Mouse (Mus musculus): ENCODE measurements around the gene Schip1. TPM values are rescaled to one million over a fixed set of nuclear protein-coding genes. Genes with fewer than 3 reads are reported as not detected.

Schip1 gene
- polyA plus RNA-seq, 1 experiment: not detected

- TF ChIP-seq GATA1 (IDR thresholded peaks at IDR 0.05; ENCODE audit: low read length): no peak
Measured at GRCm38 (mm10) chr3:68296752-68297151, 232.2 kb downstream of the Schip1 start.

DNA sequence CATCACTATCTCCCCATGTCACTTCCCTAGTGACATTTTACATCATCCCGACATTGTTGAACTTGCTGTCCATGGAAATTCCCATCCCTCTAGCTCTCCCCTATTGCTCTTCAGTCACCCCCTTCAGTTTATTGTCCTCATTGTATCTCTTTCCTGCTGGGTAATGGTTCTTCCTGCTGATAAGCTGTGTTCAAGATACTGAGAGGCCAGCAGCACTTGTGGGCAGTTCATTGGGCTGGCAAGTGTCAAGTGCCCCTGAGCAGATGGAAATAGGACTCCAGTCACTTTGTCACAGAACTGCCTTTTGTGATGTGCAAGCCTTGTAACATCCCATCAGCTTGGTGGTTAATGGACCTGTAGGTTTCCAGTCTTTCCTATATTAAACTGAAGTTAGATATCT is 241.0 kb downstream of the Schip1 start:
- no peak for TF ChIP-seq GATA1 (IDR thresholded peaks at IDR 0.05; ENCODE audit: low read length)

- no peak for TF ChIP-seq GATA1 (IDR thresholded peaks at IDR 0.05; ENCODE audit: low read length)
Measured at GRCm38 (mm10) chr3:68306726-68307125, 242.1 kb downstream of the Schip1 start.

DNA sequence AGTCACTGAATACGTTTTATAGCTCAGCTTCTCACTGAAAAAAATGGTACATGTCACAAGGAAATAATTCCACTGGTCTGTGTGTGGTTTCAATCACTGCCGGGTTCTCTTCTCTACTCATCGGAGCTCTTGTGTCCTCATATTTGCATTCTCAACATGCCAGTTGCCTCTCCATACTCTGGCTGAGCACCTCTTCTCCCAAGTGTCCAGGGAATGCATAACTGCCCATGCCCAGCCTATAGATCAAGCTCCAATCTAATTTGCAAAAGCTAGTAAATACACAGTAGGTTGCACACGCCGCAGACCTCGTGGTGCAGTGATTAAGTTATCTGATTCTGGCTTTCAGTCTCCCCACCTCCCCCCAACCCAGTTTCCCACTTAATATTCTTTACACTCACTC is 261.0 kb downstream of the Schip1 start:
- no peak for TF ChIP-seq GATA1 (IDR thresholded peaks at IDR 0.05; ENCODE audit: low read length)

DNA sequence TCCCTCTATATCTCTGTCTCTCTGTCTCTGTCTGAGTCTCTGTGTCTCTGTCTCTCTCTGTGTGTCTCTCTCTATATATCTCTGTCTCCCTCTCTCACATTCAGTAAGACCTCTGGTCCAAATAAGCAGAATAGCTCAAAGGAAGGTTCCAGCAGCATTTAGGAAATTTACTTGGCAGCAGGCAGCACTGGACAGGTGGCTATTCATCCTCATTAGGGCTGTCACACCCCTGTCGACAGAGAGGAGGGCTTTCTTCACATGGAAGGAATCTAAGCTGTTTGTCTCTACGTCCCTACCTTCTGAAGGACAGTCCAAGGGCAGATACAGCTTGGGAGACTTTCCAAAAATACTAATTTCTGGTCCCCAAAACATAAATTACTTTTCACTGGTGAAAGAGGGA is 267.9 kb downstream of the Schip1 start:
- TF ChIP-seq GATA1 (IDR thresholded peaks at IDR 0.05; ENCODE audit: low read length): no peak

DNA sequence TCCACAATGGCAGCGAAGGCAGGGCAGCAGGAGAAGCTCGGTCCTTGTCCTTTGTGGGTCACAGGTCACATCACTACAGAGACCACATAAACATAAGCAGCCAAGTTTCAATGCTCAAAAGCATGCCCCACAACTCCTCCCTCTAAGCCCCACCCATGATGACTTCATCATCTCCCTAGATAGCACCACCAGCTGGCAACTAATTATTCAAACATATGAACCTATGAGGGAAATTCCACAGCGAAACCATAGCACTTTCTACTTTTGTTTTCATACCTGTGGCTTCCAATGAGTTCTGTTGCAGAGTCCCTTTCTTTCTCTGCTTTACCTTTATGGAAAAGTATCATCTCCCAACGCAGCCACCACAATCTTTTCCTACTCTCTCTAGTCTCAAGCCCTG is 270.9 kb downstream of the Schip1 start:
- TF ChIP-seq GATA1 (IDR thresholded peaks at IDR 0.05; ENCODE audit: low read length): no peak

DNA sequence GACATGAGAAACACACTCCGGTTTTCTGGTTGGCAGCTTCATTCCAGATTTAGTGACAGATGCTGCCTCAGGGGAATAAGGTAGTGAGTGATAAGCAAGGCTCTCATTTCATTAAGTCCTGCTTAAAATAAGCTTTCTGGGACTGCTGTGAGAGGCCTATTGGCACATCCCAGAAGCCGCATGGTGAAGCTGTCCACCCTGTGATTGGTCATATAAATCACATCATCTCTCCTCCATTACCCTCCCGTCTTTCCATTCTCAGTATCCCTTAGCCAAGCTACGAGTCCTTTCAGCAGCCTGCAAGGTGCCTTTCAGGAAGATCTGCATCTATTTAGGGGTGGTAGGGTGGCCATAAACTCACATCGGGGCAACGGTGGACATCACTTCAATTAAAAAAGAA is 286.0 kb downstream of the Schip1 start:
- TF ChIP-seq GATA1 (IDR thresholded peaks at IDR 0.05; ENCODE audit: low read length): no peak

GRCm38 (mm10) chr3:68351461-68351860 is 286.9 kb downstream of the Schip1 start:
- TF ChIP-seq GATA1 (IDR thresholded peaks at IDR 0.05; ENCODE audit: low read length): no peak

GRCm38 (mm10) chr3:68352961-68353360 is 288.4 kb downstream of the Schip1 start:
- no peak for TF ChIP-seq GATA1 (IDR thresholded peaks at IDR 0.05; ENCODE audit: low read length)

- TF ChIP-seq GATA1 (IDR thresholded peaks at IDR 0.05; ENCODE audit: low read length): no peak
Measured at GRCm38 (mm10) chr3:68353492-68353891, 288.9 kb downstream of the Schip1 start.

- no peak for TF ChIP-seq GATA1 (IDR thresholded peaks at IDR 0.05; ENCODE audit: low read length)
Measured at GRCm38 (mm10) chr3:68356516-68356915, 291.9 kb downstream of the Schip1 start.

GRCm38 (mm10) chr3:68368029-68368428 is 303.4 kb downstream of the Schip1 start:
- no peak for TF ChIP-seq GATA1 (IDR thresholded peaks at IDR 0.05; ENCODE audit: low read length)

- TF ChIP-seq GATA1 (IDR thresholded peaks at IDR 0.05; ENCODE audit: low read length): no peak
Measured at GRCm38 (mm10) chr3:68372925-68373324, 308.3 kb downstream of the Schip1 start.

- TF ChIP-seq GATA1 (IDR thresholded peaks at IDR 0.05; ENCODE audit: low read length): no peak
Measured at GRCm38 (mm10) chr3:68375100-68375508, 310.5 kb downstream of the Schip1 start.

GRCm38 (mm10) chr3:68377452-68378198 is 313.0 kb downstream of the Schip1 start:
- TF ChIP-seq GATA1 (IDR thresholded peaks at IDR 0.05; ENCODE audit: low read length): no peak

- no peak for TF ChIP-seq GATA1 (IDR thresholded peaks at IDR 0.05; ENCODE audit: low read length)
Measured at GRCm38 (mm10) chr3:68378799-68379198, 314.2 kb downstream of the Schip1 start.

DNA sequence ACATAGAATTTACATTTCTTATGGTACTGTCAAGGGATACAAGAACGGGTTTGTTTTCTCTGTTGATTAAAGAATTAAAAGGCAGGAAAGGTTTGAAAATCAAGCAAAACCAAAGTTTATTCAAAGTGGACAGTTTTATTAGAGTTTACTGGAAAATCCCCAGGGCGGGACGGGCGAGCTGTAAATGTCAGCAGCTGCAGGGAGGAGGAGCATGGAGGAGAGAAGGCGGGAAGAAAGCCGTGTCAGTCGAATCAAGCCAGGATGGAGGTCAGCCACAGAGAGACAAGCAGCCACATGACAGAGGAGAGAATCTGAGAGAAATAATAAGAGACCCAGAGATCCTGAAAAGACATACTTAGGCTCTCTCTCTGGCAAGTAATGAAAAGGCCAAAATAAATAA is 314.6 kb downstream of the Schip1 start:
- no peak for TF ChIP-seq GATA1 (IDR thresholded peaks at IDR 0.05; ENCODE audit: low read length)

DNA sequence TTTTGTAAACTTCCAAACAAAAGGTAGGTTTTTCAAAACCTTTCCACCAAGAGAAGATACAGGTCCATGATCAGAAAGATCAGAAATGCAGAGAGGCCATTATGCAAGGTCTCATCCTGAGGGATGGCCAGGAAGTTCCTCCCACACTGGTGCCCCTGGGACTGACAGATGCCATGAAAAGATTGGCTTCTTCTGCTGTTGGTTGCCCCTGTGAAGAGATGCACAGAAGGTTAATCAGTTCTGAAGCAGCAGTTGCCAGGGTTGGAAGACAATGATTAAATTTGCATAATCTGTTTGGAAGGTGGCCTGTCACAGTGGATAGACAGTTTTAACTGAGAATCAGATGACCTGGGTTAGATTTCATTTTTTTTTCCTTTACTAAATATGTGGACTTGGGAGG is 319.1 kb downstream of the Schip1 start:
- TF ChIP-seq GATA1 (IDR thresholded peaks at IDR 0.05; ENCODE audit: low read length): no peak

All from G1E-ER4 (cell line).